Comparison of ENCODE assay signal across 13 mouse cellular contexts in the genomic region with DNA sequence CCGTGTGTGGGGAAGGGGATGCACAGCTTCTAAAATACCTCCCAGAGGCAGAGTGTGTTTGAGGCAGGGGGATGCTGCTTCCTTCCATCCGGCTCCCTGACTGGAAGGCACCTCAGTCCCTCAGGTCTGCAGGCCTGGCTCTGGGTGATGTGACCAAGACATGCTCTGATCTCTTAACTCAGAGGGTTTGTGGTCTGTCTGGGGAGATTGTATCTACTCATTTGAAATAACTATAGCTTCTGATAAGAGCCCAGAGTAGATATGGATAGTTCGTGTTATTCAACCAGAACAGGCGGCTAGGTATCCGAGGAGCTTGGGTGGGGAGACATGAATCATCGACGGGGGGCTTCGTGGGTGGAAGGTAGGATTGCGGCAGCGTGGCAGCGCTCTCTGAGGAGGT. TPM values are rescaled to one million over a fixed set of nuclear protein-coding genes. Genes with fewer than 3 reads are reported as not detected.
A peak's percentile ranks its signal among the peaks of the same experiment; 100 is the strongest.
DNase-seq lines count a peak whose midpoint lies in the region; ATAC-seq and TF ChIP-seq lines count a peak whose summit lies in the region.
"Had no signal": no experiment of that assay in that cellular context is flagged by ENCODE, and none has a peak within 500 bp of the region (broad histone marks: within the 10 kb centered on the region; RNA-seq: fewer than 3 reads in every experiment).

No protein-coding gene starts in this region.

- peaks cover 53% of the 10 kb centered on the region; the same call in 1 of the 2 replicates for H3K79me2 ChIP-seq in liver, adult 2 months (ENCODE audit: control insufficient read depth, insufficient read depth, low read length)
- peaks cover 90% of the 10 kb centered on the region for H3K79me2 ChIP-seq in macrophage (ENCODE audit: inconsistent target)

- no peak for ATAC-seq in heart, embryonic 12.5 days (ENCODE audit: insufficient number of reproducible peaks, low FRiP score)
- ATAC-seq: hindbrain, embryonic 16.5 days had no signal

- peaks cover 6% of the 10 kb centered on the region; the same call in 1 of the 2 replicates for H3K27me3 ChIP-seq in heart, embryonic 12.5 days (replicated peaks)
- no peaks in the 10 kb centered on the region for H3K27me3 ChIP-seq in liver, adult 2 months (ENCODE audit: control insufficient read depth, insufficient read depth, low read length)

- H3K4me1 ChIP-seq in heart, embryonic 12.5 days (replicated peaks) = peaks cover 78% of the 10 kb centered on the region
- peaks cover 47% of the 10 kb centered on the region for H3K4me1 ChIP-seq in liver, adult 2 months (ENCODE audit: control insufficient read depth, insufficient read depth, low read length)
- H3K4me1 ChIP-seq in bone marrow macrophage, adult 2 months (ENCODE audit: control insufficient read depth, insufficient read depth, low read length) = peaks cover 64% of the 10 kb centered on the region

- H3K4me3 ChIP-seq in heart, embryonic 12.5 days = no peak overlapping the region
- H3K4me3 ChIP-seq in liver, adult 2 months (ENCODE audit: insufficient read depth, low read depth, low read length) = peak overlapping the region; percentile 8; the same call in 1 of the 2 replicates
- peak overlapping the region; percentile 18 for H3K4me3 ChIP-seq in bone marrow macrophage, adult 2 months (ENCODE audit: insufficient read depth, low read length)
- H3K4me3 ChIP-seq in macrophage (ENCODE audit: inconsistent target) = peak overlapping the region; percentile 2; the same call in 1 of the 2 replicates

- 0 out of 2 replicates have a peak overlapping the region, but pooled peaks have one; percentile 63 for H3K27ac ChIP-seq in heart, embryonic 12.5 days (ENCODE audit: poor library complexity, severe bottlenecking)
- peak overlapping the region; percentile 73 for H3K27ac ChIP-seq in liver, adult 2 months (replicated peaks; ENCODE audit: insufficient read depth, low read depth, low read length)
- no peak overlapping the region for H3K27ac ChIP-seq in bone marrow macrophage, adult 2 months (ENCODE audit: insufficient read depth, low read depth, low read length)
- H3K27ac ChIP-seq in macrophage = peak overlapping the region; percentile 98

- DNase-seq in heart, postnatal 36 days = no peak
- no peak for DNase-seq in liver, adult 2 months (ENCODE audit: extremely low read depth, low read depth, low spot score)
- DNase-seq in liver = no peak
- no peak for DNase-seq in ovary, postnatal 14 days (ENCODE audit: low spot score)
- DNase-seq in thymus, postnatal 10 days (ENCODE audit: low spot score in 2 of 2) = no peak
- DNase-seq: cerebellum, postnatal 36 days; gastrocnemius, postnatal 10 days; lung, postnatal 14 days had no signal

- H3K9me3 ChIP-seq in heart, embryonic 12.5 days (replicated peaks) = no peaks in the 10 kb centered on the region

- no peak for TF ChIP-seq POLR2A in liver, adult 2 months (IDR thresholded peaks at IDR 0.05; ENCODE audit: extremely low read depth, insufficient read depth, low read length)
- TF ChIP-seq POLR2A in bone marrow macrophage, adult 2 months (IDR thresholded peaks at IDR 0.05; ENCODE audit: borderline replicate concordance, low read depth, low read length) = no peak

- 63% methylated on average over 11 of the region's 11 CpGs for WGBS in heart, embryonic 12.5 days
- 72% methylated on average over 11 of the region's 11 CpGs for WGBS in liver, adult 2 months
- 32% methylated on average over 11 of the region's 11 CpGs for WGBS in macrophage (ENCODE audit: missing documents)

- H3K9ac ChIP-seq in heart, embryonic 12.5 days = no peak overlapping the region
- 0 out of 2 replicates have a peak overlapping the region, but pooled peaks have one; percentile 13 for H3K9ac ChIP-seq in liver, adult 2 months (ENCODE audit: low read depth, low read length)

- H3K4me2 ChIP-seq in heart, embryonic 12.5 days = peak overlapping the region; percentile 55; the same call in 1 of the 2 replicates

- TF ChIP-seq CTCF in liver, adult 2 months (IDR thresholded peaks at IDR 0.05; ENCODE audit: low read depth, low read length) = no peak
- TF ChIP-seq CTCF in bone marrow macrophage, adult 2 months (IDR thresholded peaks at IDR 0.05; ENCODE audit: low read depth, low read length) = no peak

- intact Hi-C loops in heart, postnatal 36 days (cut with DNase I) = loop anchor here (10.0 kb wide), 1 partner anchor 438 kb away; the partner anchor contains the start of gene Lag3

- peaks cover 13% of the 10 kb centered on the region for H3K36me3 ChIP-seq in heart, embryonic 12.5 days
- H3K36me3 ChIP-seq in liver, adult 2 months (ENCODE audit: control insufficient read depth, insufficient read depth, low read length) = peaks cover 10% of the 10 kb centered on the region; the same call in 1 of the 2 replicates
- peaks cover 13% of the 10 kb centered on the region for H3K36me3 ChIP-seq in macrophage (ENCODE audit: inconsistent target)

RNA-seq across cellular contexts. Expression of gene Tnfrsf1a, which starts 4.1 kb away (rescaled TPM):
- polyA plus RNA-seq in heart, embryonic 12.5 days (2016; fragmentation: Nextera tagmentation; extraction: Ambion mirVana) = 37.2 and 37.9 TPM in 2 replicates
- total RNA-seq in heart, postnatal 36 days (2021) = 10 to 100 TPM; 59.6 to 63.7 TPM
- total RNA-seq in liver, adult 2 months (2014; rRNA removed) = 21.0 and 28.6 TPM in 2 replicates
- 89.3 and 110 TPM in 2 replicates for polyA plus RNA-seq in liver, adult 2 months (2012; rRNA removed)
- 145 and 152 TPM in 2 replicates for polyA plus RNA-seq in bone marrow macrophage, adult 2 months (2012; ENCODE audit: insufficient read depth, insufficient read length, missing spikeins)
- 10 to 100 TPM; 29.7 to 99.0 (median 73.5) TPM for total RNA-seq in macrophage (2018; cell fraction: chromatin; rRNA removed)
- 100 to 1,000 TPM; 110 to 188 (median 152) TPM for total RNA-seq in macrophage (2018; cell fraction: cytosol; rRNA removed)
- total RNA-seq in macrophage (2018; cell fraction: nucleus; rRNA removed) = 100 to 1,000 TPM in 20 of 26 experiments, 10 to 100 TPM in 6; 88.2 to 190 (median 134) TPM
- 140 to 157 TPM (median 155 TPM) in 3 replicates for polyA plus RNA-seq in macrophage (2018)

RNA-seq across cellular contexts. Expression of gene Plekhg6, which starts 27.4 kb away (rescaled TPM):
- not detected in 2 replicates for polyA plus RNA-seq in heart, embryonic 12.5 days (2016; fragmentation: Nextera tagmentation; extraction: Ambion mirVana)
- not detected for total RNA-seq in heart, postnatal 36 days (2021)
- 3.0 and 3.6 TPM in 2 replicates for total RNA-seq in liver, adult 2 months (2014; rRNA removed)
- polyA plus RNA-seq in liver, adult 2 months (2012; rRNA removed) = 5.0 and 5.9 TPM in 2 replicates
- not detected in 2 replicates for polyA plus RNA-seq in bone marrow macrophage, adult 2 months (2012; ENCODE audit: insufficient read depth, insufficient read length, missing spikeins)
- under 1 TPM in 1 of 26 experiments, not detected in 25; 0.33 TPM for total RNA-seq in macrophage (2018; cell fraction: chromatin; rRNA removed)
- total RNA-seq in macrophage (2018; cell fraction: cytosol; rRNA removed) = not detected
- total RNA-seq in macrophage (2018; cell fraction: nucleus; rRNA removed) = not detected
- not detected in 3 replicates for polyA plus RNA-seq in macrophage (2018)
- total RNA-seq: monocyte, adult 5-6 weeks had no signal

RNA-seq across cellular contexts. Expression of gene Scnn1a, which starts 32.8 kb away (rescaled TPM):
- 0.70 and 0.80 TPM in 2 replicates for polyA plus RNA-seq in heart, embryonic 12.5 days (2016; fragmentation: Nextera tagmentation; extraction: Ambion mirVana)
- 1 to 10 TPM in 1 of 2 experiments, under 1 TPM in 1; 0.46 to 1.1 TPM for total RNA-seq in heart, postnatal 36 days (2021)
- 3.0 and 6.7 TPM in 2 replicates for total RNA-seq in liver, adult 2 months (2014; rRNA removed)
- 16.5 and 24.8 TPM in 2 replicates for polyA plus RNA-seq in liver, adult 2 months (2012; rRNA removed)
- 0.88 and 1.1 TPM in 2 replicates for polyA plus RNA-seq in bone marrow macrophage, adult 2 months (2012; ENCODE audit: insufficient read depth, insufficient read length, missing spikeins)
- 1 to 10 TPM in 25 of 26 experiments, under 1 TPM in 1; 0.74 to 8.4 (median 3.2) TPM for total RNA-seq in macrophage (2018; cell fraction: chromatin; rRNA removed)
- total RNA-seq in macrophage (2018; cell fraction: cytosol; rRNA removed) = 1 to 10 TPM in 25 of 26 experiments, under 1 TPM in 1; 0.86 to 2.6 (median 1.5) TPM
- total RNA-seq in macrophage (2018; cell fraction: nucleus; rRNA removed) = 1 to 10 TPM in 25 of 26 experiments, under 1 TPM in 1; 0.58 to 6.0 (median 2.6) TPM
- 0.93 to 1.8 TPM (median 1.3 TPM) in 3 replicates for polyA plus RNA-seq in macrophage (2018)

RNA-seq across cellular contexts. Expression of gene Ltbr, which starts 39.5 kb away (rescaled TPM):
- polyA plus RNA-seq in heart, embryonic 12.5 days (2016; fragmentation: Nextera tagmentation; extraction: Ambion mirVana) = 40.9 and 41.2 TPM in 2 replicates
- 10 to 100 TPM; 28.8 to 31.3 TPM for total RNA-seq in heart, postnatal 36 days (2021)
- total RNA-seq in liver, adult 2 months (2014; rRNA removed) = 55.9 and 57.1 TPM in 2 replicates
- polyA plus RNA-seq in liver, adult 2 months (2012; rRNA removed) = 102 and 106 TPM in 2 replicates
- 55.6 and 60.0 TPM in 2 replicates for polyA plus RNA-seq in bone marrow macrophage, adult 2 months (2012; ENCODE audit: insufficient read depth, insufficient read length, missing spikeins)
- 10 to 100 TPM in 25 of 26 experiments, 1 to 10 TPM in 1; 9.9 to 76.7 (median 35.1) TPM for total RNA-seq in macrophage (2018; cell fraction: chromatin; rRNA removed)
- total RNA-seq in macrophage (2018; cell fraction: cytosol; rRNA removed) = 10 to 100 TPM; 42.1 to 80.0 (median 63.8) TPM
- 10 to 100 TPM; 27.8 to 92.3 (median 45.0) TPM for total RNA-seq in macrophage (2018; cell fraction: nucleus; rRNA removed)
- polyA plus RNA-seq in macrophage (2018) = 54.9 to 70.4 TPM (median 60.9 TPM) in 3 replicates
